Mouse (Mus musculus): Measurements from ENCODE around the gene 9530003J23Rik. TPM values are rescaled to one million over a fixed set of nuclear protein-coding genes. Genes with fewer than 3 reads are reported as not detected.
A peak's percentile ranks its signal among the peaks of the same experiment; 100 is the strongest.

The 9530003J23Rik gene
- polyA plus RNA-seq, 1 experiment, result 0.33 TPM

DNA sequence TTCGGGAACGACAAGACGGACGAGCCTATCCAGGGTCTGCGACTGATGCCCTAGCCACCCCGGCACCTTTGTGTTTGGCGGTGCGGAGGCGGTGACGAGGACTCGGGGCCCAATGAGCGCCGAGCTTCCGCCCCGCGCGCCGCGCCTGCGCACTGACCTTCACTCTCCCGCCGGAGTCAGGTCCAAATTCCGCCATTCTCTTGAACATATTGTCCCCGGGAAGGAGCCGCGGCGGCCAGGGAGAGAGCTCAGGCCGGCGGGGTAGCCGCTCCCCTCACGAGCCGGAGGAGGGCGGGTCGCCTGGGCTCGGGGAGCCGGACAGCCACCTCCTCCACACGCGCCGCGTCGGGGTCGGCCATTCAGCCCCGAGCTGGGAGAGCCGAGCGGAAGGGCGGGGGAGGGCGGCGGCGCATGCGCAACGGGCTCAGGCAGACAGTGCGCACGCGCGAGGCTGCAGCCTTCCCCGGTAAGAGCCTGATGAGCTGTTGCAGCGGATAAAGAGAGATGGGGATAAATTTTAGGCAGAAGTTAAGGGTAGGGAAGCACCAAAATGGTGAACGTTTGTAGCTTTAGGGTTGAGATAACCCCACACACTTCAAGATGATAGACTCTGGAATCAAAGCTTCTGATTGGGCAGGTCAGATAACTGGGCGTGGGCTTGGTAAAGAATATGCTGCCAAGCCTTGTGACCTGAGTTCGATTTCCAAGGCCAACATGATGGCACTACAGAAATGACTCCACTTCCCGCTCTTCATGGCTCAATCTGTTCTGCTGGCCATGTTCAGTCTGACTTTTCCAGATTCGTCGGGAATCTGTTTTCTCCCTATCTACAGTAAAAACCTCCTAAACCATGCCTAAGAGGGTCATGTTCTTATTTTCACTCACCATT lies 14.2 kb downstream of the 9530003J23Rik start, which contains the start of gene Yeats4:
Gene Yeats4, minus strand, starts transcription at position 406 of the 889 bp plus-strand sequence.
- TF ChIP-seq CTCF (IDR thresholded peaks at IDR 0.05; ENCODE audit: control insufficient read depth, insufficient read depth, insufficient replicate concordance, low read depth, low read length), result no peak
- TF ChIP-seq POLR2A (IDR thresholded peaks at IDR 0.05; ENCODE audit: control insufficient read depth, low read depth, low read length), result peak; percentile 59; the same call in 1 of the 2 replicates
- Histone ChIP-seq H3K4me1 (ENCODE audit: control insufficient read depth, insufficient read depth, low read length) (peaks cover 9% of the 10 kb centered on the region), H3K4me3 (ENCODE audit: control insufficient read depth, low read depth, low read length) (peak within 1 kb of the TSS; percentile 95)

DNA sequence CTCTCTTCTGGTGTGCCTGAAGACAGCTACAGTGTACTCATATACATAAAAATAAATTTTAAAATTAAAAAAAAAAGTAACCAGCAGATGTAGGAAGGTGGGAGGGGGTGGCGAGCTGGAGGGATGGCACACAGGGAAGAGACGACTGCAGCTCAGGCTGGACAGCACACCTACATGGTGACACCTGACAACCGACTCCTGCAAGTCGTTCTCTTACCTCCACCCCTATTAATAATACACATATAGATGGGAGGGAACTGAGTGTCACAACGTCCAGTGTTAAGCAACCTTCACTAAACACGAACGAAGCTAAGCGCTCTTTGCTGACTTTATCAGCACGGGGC lies 14.8 kb downstream of the 9530003J23Rik start:
- no peaks in the 10 kb centered on the region for H3K27me3 ChIP-seq (ENCODE audit: control insufficient read depth, insufficient read depth, low read length)
- TF ChIP-seq POLR2A (IDR thresholded peaks at IDR 0.05; ENCODE audit: control insufficient read depth, low read depth, low read length) (no peak), CTCF (IDR thresholded peaks at IDR 0.05; ENCODE audit: control insufficient read depth, insufficient read depth, insufficient replicate concordance, low read depth, low read length) (no peak)
- H3K36me3 ChIP-seq (ENCODE audit: control insufficient read depth, insufficient read depth, low read length), result no peaks in the 10 kb centered on the region; the same call in 1 of the 2 replicates
- H3K4me1 ChIP-seq (ENCODE audit: control insufficient read depth, insufficient read depth, low read length), result peaks cover 9% of the 10 kb centered on the region
- peak overlapping the region; percentile 95 for H3K4me3 ChIP-seq (ENCODE audit: control insufficient read depth, low read depth, low read length)
- H3K27ac ChIP-seq (ENCODE audit: control insufficient read depth, insufficient read depth, low read depth, low read length), result peak overlapping the region; percentile 41; the same call in 1 of the 2 replicates

More for the DNA sequence above, 14.2 kb downstream of the 9530003J23Rik start, which contains the start of gene Yeats4:
- Histone ChIP-seq H3K27ac (ENCODE audit: control insufficient read depth, insufficient read depth, low read depth, low read length) (peak within 1 kb of the TSS; percentile 98), H3K36me3 (ENCODE audit: control insufficient read depth, insufficient read depth, low read length) (no peaks in the 10 kb centered on the region; the same call in 1 of the 2 replicates), H3K27me3 (ENCODE audit: control insufficient read depth, insufficient read depth, low read length) (no peaks in the 10 kb centered on the region)

DNA sequence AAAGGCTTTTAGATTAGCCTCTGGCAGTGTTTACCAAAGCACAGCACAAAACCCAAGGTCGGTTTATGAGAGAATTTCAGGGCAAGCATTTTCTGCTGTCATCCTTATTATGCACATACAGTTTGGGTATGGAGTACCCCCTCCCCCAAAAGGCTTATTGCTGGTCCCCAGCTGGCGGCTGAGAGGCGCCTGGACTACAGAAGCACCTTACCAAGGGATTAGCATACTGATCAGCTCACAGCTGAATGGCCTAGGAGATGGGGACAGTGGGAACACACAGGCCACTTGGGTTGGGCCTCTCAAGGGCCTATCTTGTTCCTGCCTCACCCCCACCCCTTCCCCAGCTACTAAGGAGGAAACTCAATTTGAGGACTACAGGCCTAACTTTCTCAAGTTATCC lies 15.7 kb downstream of the 9530003J23Rik start:
- TF ChIP-seq POLR2A (IDR thresholded peaks at IDR 0.05; ENCODE audit: control insufficient read depth, low read depth, low read length), result no peak
- TF ChIP-seq CTCF (IDR thresholded peaks at IDR 0.05; ENCODE audit: control insufficient read depth, insufficient read depth, insufficient replicate concordance, low read depth, low read length), result no peak
- no peak overlapping the region for H3K27ac ChIP-seq (ENCODE audit: control insufficient read depth, insufficient read depth, low read depth, low read length)
- H3K4me3 ChIP-seq (ENCODE audit: control insufficient read depth, low read depth, low read length), result no peak overlapping the region
- H3K4me1 ChIP-seq (ENCODE audit: control insufficient read depth, insufficient read depth, low read length), result peaks cover 9% of the 10 kb centered on the region
- no peaks in the 10 kb centered on the region; the same call in 1 of the 2 replicates for H3K36me3 ChIP-seq (ENCODE audit: control insufficient read depth, insufficient read depth, low read length)
- no peaks in the 10 kb centered on the region for H3K27me3 ChIP-seq (ENCODE audit: control insufficient read depth, insufficient read depth, low read length)

DNA sequence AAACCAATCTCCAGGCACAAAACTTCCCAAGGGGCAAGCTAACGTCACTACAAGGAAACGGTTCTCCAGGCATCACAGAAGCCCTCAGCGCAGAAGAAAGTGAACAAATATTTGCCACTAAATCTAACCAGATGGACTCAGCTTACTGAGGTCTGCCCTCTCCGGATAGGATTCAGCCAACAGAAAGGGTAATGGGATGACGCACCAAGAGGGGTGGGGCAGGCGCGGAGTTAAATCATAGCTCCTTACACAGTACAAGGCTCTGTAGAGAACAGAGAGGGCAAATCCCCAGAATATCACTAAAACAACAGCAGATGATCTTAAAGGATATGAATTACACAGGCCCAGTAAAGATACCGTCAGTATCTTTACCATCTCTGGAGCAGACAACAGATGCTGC lies 20.2 kb downstream of the 9530003J23Rik start:
- Histone ChIP-seq H3K36me3 (ENCODE audit: control insufficient read depth, insufficient read depth, low read length) (peaks cover 9% of the 10 kb centered on the region), H3K4me1 (ENCODE audit: control insufficient read depth, insufficient read depth, low read length) (peaks cover 4% of the 10 kb centered on the region; the same call in 1 of the 2 replicates), H3K27me3 (ENCODE audit: control insufficient read depth, insufficient read depth, low read length) (no peaks in the 10 kb centered on the region), H3K4me3 (ENCODE audit: control insufficient read depth, low read depth, low read length) (peak overlapping the region; percentile 39), H3K27ac (ENCODE audit: control insufficient read depth, insufficient read depth, low read depth, low read length) (no peak overlapping the region)
- TF ChIP-seq CTCF (IDR thresholded peaks at IDR 0.05; ENCODE audit: control insufficient read depth, insufficient read depth, insufficient replicate concordance, low read depth, low read length), result no peak

DNA sequence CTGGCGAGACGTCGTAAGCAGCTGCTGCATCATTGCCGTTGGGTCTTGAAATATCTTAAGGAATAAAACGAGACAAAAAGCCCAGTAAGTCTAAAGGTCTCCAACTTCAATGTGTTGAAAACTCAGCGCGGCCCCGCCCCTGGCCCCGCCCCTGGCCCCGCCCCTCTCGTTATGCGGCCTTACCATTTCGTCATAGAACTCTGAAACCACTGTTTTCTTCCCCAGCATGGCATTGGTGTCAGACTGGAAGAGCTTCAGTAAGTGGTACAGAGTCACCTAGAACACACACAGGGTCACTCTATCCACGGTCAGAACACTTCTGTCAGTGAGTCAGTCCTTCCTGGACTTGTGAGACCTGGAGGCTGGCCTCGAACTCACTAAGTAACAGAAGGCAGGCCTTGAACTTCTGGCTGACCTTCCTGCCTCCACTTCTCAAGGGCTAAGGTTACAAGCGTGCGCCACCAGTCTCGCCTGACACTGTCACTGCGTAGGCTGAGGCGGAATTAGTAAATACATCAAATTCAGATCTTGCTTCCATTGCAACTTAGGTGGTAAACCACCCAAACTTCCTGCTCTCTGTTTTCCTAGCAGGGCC lies 21.2 kb downstream of the 9530003J23Rik start:
- no peaks in the 10 kb centered on the region for H3K27me3 ChIP-seq (ENCODE audit: control insufficient read depth, insufficient read depth, low read length)
- peak overlapping the region; percentile 72 for H3K4me3 ChIP-seq (ENCODE audit: control insufficient read depth, low read depth, low read length)
- peaks cover 9% of the 10 kb centered on the region for H3K36me3 ChIP-seq (ENCODE audit: control insufficient read depth, insufficient read depth, low read length)
- TF ChIP-seq POLR2A (IDR thresholded peaks at IDR 0.05; ENCODE audit: control insufficient read depth, low read depth, low read length) (0 out of 2 replicates have a peak, but pooled peaks have one; percentile 9), CTCF (IDR thresholded peaks at IDR 0.05; ENCODE audit: control insufficient read depth, insufficient read depth, insufficient replicate concordance, low read depth, low read length) (no peak)
- H3K4me1 ChIP-seq (ENCODE audit: control insufficient read depth, insufficient read depth, low read length), result peaks cover 2% of the 10 kb centered on the region; the same call in 1 of the 2 replicates
- peak overlapping the region; percentile 73 for H3K27ac ChIP-seq (ENCODE audit: control insufficient read depth, insufficient read depth, low read depth, low read length)

DNA sequence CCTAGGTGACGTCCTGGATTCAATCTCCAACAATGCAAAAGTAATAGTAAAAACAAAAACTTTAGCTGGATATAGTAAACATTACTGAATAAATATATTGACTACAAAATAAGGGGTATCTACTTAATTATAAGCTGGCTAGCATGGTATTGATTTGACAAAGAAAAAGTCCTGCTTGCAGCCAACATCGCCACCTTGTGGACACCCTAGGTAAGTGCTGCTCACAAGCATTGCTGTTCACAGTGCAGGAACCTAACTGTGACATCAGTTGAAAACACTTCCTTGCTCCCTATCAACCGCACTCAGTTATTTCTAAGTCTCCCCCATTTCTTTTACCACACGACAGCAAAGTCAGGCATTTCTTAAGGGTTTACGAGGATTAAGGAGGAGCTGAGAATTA lies 21.7 kb downstream of the 9530003J23Rik start:
- no peaks in the 10 kb centered on the region for H3K27me3 ChIP-seq (ENCODE audit: control insufficient read depth, insufficient read depth, low read length)
- H3K4me1 ChIP-seq (ENCODE audit: control insufficient read depth, insufficient read depth, low read length), result peaks cover 2% of the 10 kb centered on the region; the same call in 1 of the 2 replicates
- H3K27ac ChIP-seq (ENCODE audit: control insufficient read depth, insufficient read depth, low read depth, low read length), result no peak overlapping the region
- H3K36me3 ChIP-seq (ENCODE audit: control insufficient read depth, insufficient read depth, low read length), result peaks cover 9% of the 10 kb centered on the region
- H3K4me3 ChIP-seq (ENCODE audit: control insufficient read depth, low read depth, low read length), result peak overlapping the region; percentile 8
- no peak for TF ChIP-seq POLR2A (IDR thresholded peaks at IDR 0.05; ENCODE audit: control insufficient read depth, low read depth, low read length)
- peak; percentile 56; the same call in 1 of the 2 replicates for TF ChIP-seq CTCF (IDR thresholded peaks at IDR 0.05; ENCODE audit: control insufficient read depth, insufficient read depth, insufficient replicate concordance, low read depth, low read length)

DNA sequence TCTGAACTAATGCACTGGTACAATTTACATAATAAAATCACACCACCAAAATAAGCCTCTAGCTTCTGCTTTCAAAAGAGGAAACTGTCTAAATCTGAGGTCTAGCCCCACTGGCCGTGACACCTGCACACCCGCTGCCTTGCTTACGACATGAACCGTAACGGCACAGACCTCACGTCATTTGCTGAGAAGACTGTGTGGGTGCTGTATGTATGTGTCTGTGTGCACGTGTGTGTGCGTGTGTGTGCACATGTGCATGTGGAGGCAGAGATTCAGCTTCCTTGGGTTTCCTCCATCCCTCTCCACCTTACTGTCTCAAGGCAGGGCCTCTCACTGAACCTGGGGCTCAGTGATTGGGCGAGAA lies 22.4 kb downstream of the 9530003J23Rik start:
- 0 out of 2 replicates have a peak, but pooled peaks have one; percentile 17 for TF ChIP-seq POLR2A (IDR thresholded peaks at IDR 0.05; ENCODE audit: control insufficient read depth, low read depth, low read length)
- no peak for TF ChIP-seq CTCF (IDR thresholded peaks at IDR 0.05; ENCODE audit: control insufficient read depth, insufficient read depth, insufficient replicate concordance, low read depth, low read length)
- Histone ChIP-seq H3K27ac (ENCODE audit: control insufficient read depth, insufficient read depth, low read depth, low read length) (no peak overlapping the region), H3K36me3 (ENCODE audit: control insufficient read depth, insufficient read depth, low read length) (peaks cover 9% of the 10 kb centered on the region), H3K4me3 (ENCODE audit: control insufficient read depth, low read depth, low read length) (peak overlapping the region; percentile 83), H3K4me1 (ENCODE audit: control insufficient read depth, insufficient read depth, low read length) (peaks cover 2% of the 10 kb centered on the region; the same call in 1 of the 2 replicates), H3K27me3 (ENCODE audit: control insufficient read depth, insufficient read depth, low read length) (no peaks in the 10 kb centered on the region)

Measured in testis, adult 2 months (tissue).